Mouse (Mus musculus) embryonic stem cell, embryonic (primary cell): ENCODE results near the gene Gcgr.

ENCODE experiments used
- CTCF ChIA-PET, 4 experiments: fragments of 300-600 bp in 2 of 4; fragments of 350-600 bp in 2 of 4; sonication (Branson Sonifier 250); formaldehyde crosslinking; loops; one replicate each; lab custom pipeline; 2022; ENCODE audit warnings: inconsistent platforms in 2 of 4; lab: Charles Lee
- POLR2A ChIA-PET, 4 experiments: fragments of 300-600 bp in 2 of 4; fragments of 350-600 bp in 2 of 4; sonication (Branson Sonifier 250); formaldehyde crosslinking; loops; one replicate each; lab custom pipeline; 2022; ENCODE audit warnings: antibody characterized with exemption in 4 of 4, inconsistent platforms in 1 of 4; lab: Charles Lee

Gene Gcgr

GRCm38 (mm10) chr11:120530085-120530964 lies at the start of gene Gcgr:
Gene Gcgr, plus strand, starts transcription at chr11:120530699.
- ChIA-PET CTCF (interaction anchor here (0.5 to 2.6 kb wide), 16 partner anchors 12 to 911 kb away, joined by 3 to 9 read pairs (median 4); partner anchors contain the start of gene Slc25a10 (in 1 of the 4)), POLR2A (interaction anchor here in 3 of 4 experiments (0.6 to 3.6 kb wide), 30 partner anchors 9 to 552 kb away, joined by 3 to 18 read pairs (median 4); partner anchors contain the start of genes P4hb (in 3 of the 3), Mrpl12 (in 2 of the 3), Aspscr1 (in 1 of the 3) and Fasn (in 1 of the 3))

- CTCF ChIA-PET: interaction anchor here in 3 of 4 experiments (0.7 to 1.3 kb wide), 5 partner anchors 24 to 230 kb away, joined by 3 to 4 read pairs (median 3); partner anchors contain the start of genes Ccdc137 (in 1 of the 3), Cenpx (in 1 of the 3), Lrrc45 (in 1 of the 3) and Oxld1 (in 1 of the 3)
- POLR2A ChIA-PET: interaction anchor here (0.6 to 3.7 kb wide), 59 partner anchors 8 to 546 kb away, joined by 3 to 74 read pairs (median 4); partner anchors contain the start of genes Arl16 (in 3 of the 4), Ccdc137 (in 3 of the 4), Oxld1 (in 3 of the 4) and P4hb (in 3 of the 4)
Observed at GRCm38 (mm10) chr11:120483448-120483934, 47.0 kb upstream of the Gcgr start.

- POLR2A ChIA-PET: interaction anchor here (0.5 to 3.7 kb wide), 102 partner anchors 8 to 753 kb away, joined by 3 to 74 read pairs (median 4); partner anchors contain the start of genes Arl16 (in 4 of the 4), Ccdc137 (in 3 of the 4), Oxld1 (in 3 of the 4) and P4hb (in 3 of the 4)
- CTCF ChIA-PET: interaction anchor here in 3 of 4 experiments (0.5 to 1.3 kb wide), 12 partner anchors 25 to 607 kb away, joined by 3 to 5 read pairs (median 3); partner anchors contain the start of genes Ccdc137 (in 1 of the 3), Cenpx (in 1 of the 3), Lrrc45 (in 1 of the 3) and Oxld1 (in 1 of the 3)
Observed at GRCm38 (mm10) chr11:120484265-120484981, 46.1 kb upstream of the Gcgr start, which contains the start of gene Mrpl12. Gene Mrpl12, plus strand, starts transcription at chr11:120484613.

GRCm38 (mm10) chr11:120485251-120485650 lies 45.2 kb upstream of the Gcgr start:
- CTCF ChIA-PET: interaction anchor here in 1 of 4 experiments (1.2 kb wide), 1 partner anchor 94 kb away, joined by 3 read pairs; no protein-coding TSS in a partner anchor
- POLR2A ChIA-PET: interaction anchor here (0.5 to 3.7 kb wide), 32 partner anchors 8 to 1219 kb away, joined by 3 to 74 read pairs (median 6); partner anchors contain the start of genes Arl16 (in 4 of the 4), P4hb (in 3 of the 4), Ccdc137 (in 1 of the 4) and Cenpx (in 1 of the 4)

GRCm38 (mm10) chr11:120488516-120488915 lies 42.0 kb upstream of the Gcgr start:
- POLR2A ChIA-PET: interaction anchor here in 3 of 4 experiments (0.7 to 9.3 kb wide), 42 partner anchors 9 to 233 kb away, joined by 3 to 152 read pairs (median 6); partner anchors contain the start of genes Arl16 (in 2 of the 3), Ccdc137 (in 2 of the 3), Oxld1 (in 2 of the 3) and P4hb (in 2 of the 3)
- CTCF ChIA-PET: interaction anchor here (0.6 to 3.4 kb wide), 22 partner anchors 9 to 337 kb away, joined by 3 to 25 read pairs (median 4); partner anchors contain the start of genes Arl16 (in 1 of the 4), Ccdc137 (in 1 of the 4), Oxld1 (in 1 of the 4) and P4hb (in 1 of the 4)

GRCm38 (mm10) chr11:120489054-120489761 lies 41.3 kb upstream of the Gcgr start:
- CTCF ChIA-PET: interaction anchor here (0.6 to 3.4 kb wide), 66 partner anchors 10 to 580 kb away, joined by 3 to 25 read pairs (median 4); partner anchors contain the start of genes Arl16 (in 4 of the 4), Rac3 (in 2 of the 4), Ccdc137 (in 1 of the 4) and Gcgr (in 1 of the 4)
- POLR2A ChIA-PET: interaction anchor here (0.5 to 9.3 kb wide), 87 partner anchors 9 to 559 kb away, joined by 3 to 152 read pairs (median 4); partner anchors contain the start of genes Arl16 (in 3 of the 4), Ccdc137 (in 2 of the 4), Cenpx (in 2 of the 4) and Gcgr (in 2 of the 4)

GRCm38 (mm10) chr11:120490291-120491046 lies 40.0 kb upstream of the Gcgr start:
- ChIA-PET POLR2A (interaction anchor here (0.8 to 9.3 kb wide), 59 partner anchors 7 to 557 kb away, joined by 3 to 152 read pairs (median 5); partner anchors contain the start of genes Arl16 (in 2 of the 4), Ccdc137 (in 2 of the 4), Cenpx (in 2 of the 4) and Gcgr (in 2 of the 4)), CTCF (interaction anchor here (0.6 to 3.4 kb wide), 25 partner anchors 12 to 551 kb away, joined by 3 to 19 read pairs (median 4); partner anchors contain the start of genes Arl16 (in 2 of the 4), Ccdc137 (in 1 of the 4), Gcgr (in 1 of the 4) and Oxld1 (in 1 of the 4))

GRCm38 (mm10) chr11:120491317-120492023 lies 39.0 kb upstream of the Gcgr start, which contains the start of gene Slc25a10:
Gene Slc25a10, plus strand, starts transcription at chr11:120491840.
- ChIA-PET POLR2A (interaction anchor here (0.5 to 9.3 kb wide), 94 partner anchors 7 to 655 kb away, joined by 3 to 152 read pairs (median 4); partner anchors contain the start of genes Arl16 (in 4 of the 4), P4hb (in 3 of the 4), Mafg (in 2 of the 4) and Mrpl12 (in 2 of the 4)), CTCF (interaction anchor here (0.6 to 1.9 kb wide), 19 partner anchors 14 to 285 kb away, joined by 3 to 7 read pairs (median 3); partner anchors contain the start of genes Arl16 (in 1 of the 4) and Gcgr (in 1 of the 4))

- POLR2A ChIA-PET: interaction anchor here (0.5 to 9.3 kb wide), 110 partner anchors 8 to 654 kb away, joined by 3 to 152 read pairs (median 4); partner anchors contain the start of genes Arl16 (in 4 of the 4), Mrpl12 (in 3 of the 4), P4hb (in 3 of the 4) and Mafg (in 2 of the 4)
- CTCF ChIA-PET: interaction anchor here (0.6 to 1.9 kb wide), 24 partner anchors 15 to 284 kb away, joined by 3 to 7 read pairs (median 3); partner anchors contain the start of genes Arl16 (in 2 of the 4) and Gcgr (in 1 of the 4)
Observed at GRCm38 (mm10) chr11:120492024-120492877, 38.2 kb upstream of the Gcgr start.

GRCm38 (mm10) chr11:120492878-120493203 lies 37.7 kb upstream of the Gcgr start:
- ChIA-PET POLR2A (interaction anchor here (0.6 to 9.3 kb wide), 61 partner anchors 8 to 653 kb away, joined by 3 to 152 read pairs (median 4); partner anchors contain the start of genes Arl16 (in 4 of the 4), Mrpl12 (in 3 of the 4), P4hb (in 3 of the 4) and Ccdc137 (in 2 of the 4)), CTCF (interaction anchor here (0.7 to 1.9 kb wide), 12 partner anchors 16 to 284 kb away, joined by 3 to 7 read pairs (median 3); partner anchors contain the start of gene Arl16 (in 1 of the 4))

GRCm38 (mm10) chr11:120493351-120493750 lies 37.1 kb upstream of the Gcgr start:
- ChIA-PET POLR2A (interaction anchor here (0.6 to 9.3 kb wide), 42 partner anchors 9 to 813 kb away, joined by 3 to 152 read pairs (median 4); partner anchors contain the start of genes Ccdc137 (in 3 of the 4), Mrpl12 (in 3 of the 4), Oxld1 (in 3 of the 4) and P4hb (in 3 of the 4)), CTCF (interaction anchor here (0.7 to 1.7 kb wide), 10 partner anchors 16 to 283 kb away, joined by 3 to 5 read pairs (median 3); partner anchors contain the start of gene Arl16 (in 1 of the 4))

- ChIA-PET POLR2A (interaction anchor here in 2 of 4 experiments (0.7 to 9.3 kb wide), 9 partner anchors 9 to 812 kb away, joined by 3 to 152 read pairs (median 6); partner anchors contain the start of genes Ccdc137 (in 2 of the 2), Oxld1 (in 2 of the 2), Mrpl12 (in 1 of the 2) and P4hb (in 1 of the 2)), CTCF (interaction anchor here in 2 of 4 experiments (0.9 to 1.1 kb wide), 3 partner anchors 27 to 86 kb away, joined by 3 read pairs; partner anchors contain the start of gene Arl16 (in 1 of the 2))
Observed at GRCm38 (mm10) chr11:120493911-120494310, 36.6 kb upstream of the Gcgr start.
